Mouse (Mus musculus) right cerebral cortex, adult 18-20 months (tissue): ENCODE measurements around the gene Hsd17b10.

ENCODE experiments used
- DNase-seq: peaks from one replicate; pipeline ENCODE4 v3.0.0; 2022; ENCODE audit warnings: mixed read lengths

The Hsd17b10 gene

GRCm38 (mm10) chrX:152001737-152002710 lies at the start of gene Hsd17b10:
Hsd17b10 (plus strand) TSS chrX:152001845.
- DNase-seq = peak; percentile 89

GRCm38 (mm10) chrX:151999006-151999710 lies 2.5 kb upstream of the Hsd17b10 start:
- no peak for DNase-seq

- DNase-seq = no peak
These were observed 412 bp upstream of the Hsd17b10 start for GRCm38 (mm10) chrX:152001182-152001684.

GRCm38 (mm10) chrX:152002865-152003264 lies 1.2 kb downstream of the Hsd17b10 start:
- DNase-seq = no peak

- no peak for DNase-seq
These were observed 6.2 kb downstream of the Hsd17b10 start for GRCm38 (mm10) chrX:152007863-152008262.

- DNase-seq = no peak
These were observed 14.1 kb downstream of the Hsd17b10 start for GRCm38 (mm10) chrX:152015752-152016150.

- peak; percentile 92 for DNase-seq
These were observed 14.8 kb downstream of the Hsd17b10 start, which contains the start of the genes Ribc1 and Smc1a for GRCm38 (mm10) chrX:152016151-152017145. Ribc1 (minus strand) TSS chrX:152016295. Smc1a (plus strand) TSS chrX:152016428.

- DNase-seq = no peak
These were observed 15.5 kb downstream of the Hsd17b10 start for GRCm38 (mm10) chrX:152017186-152017585.

GRCm38 (mm10) chrX:152019294-152019693 lies 17.6 kb downstream of the Hsd17b10 start:
- no peak for DNase-seq

GRCm38 (mm10) chrX:152039865-152040264 lies 38.2 kb downstream of the Hsd17b10 start:
- DNase-seq = no peak

- DNase-seq = no peak
These were observed 45.6 kb downstream of the Hsd17b10 start for GRCm38 (mm10) chrX:152047230-152047629.

- DNase-seq = no peak
These were observed 50.9 kb downstream of the Hsd17b10 start for GRCm38 (mm10) chrX:152052546-152052945.
